Mouse (Mus musculus): ENCODE measurements around the gene Mfsd2b. TPM values are rescaled to one million over a fixed set of nuclear protein-coding genes. Genes with fewer than 3 reads are reported as not detected.

Mfsd2b gene
- polyA plus RNA-seq, 1 experiment = not detected

- no peak within 1 kb of the TSS for H3K27ac ChIP-seq (ENCODE audit: insufficient read depth, low read depth, low read length)
- TF ChIP-seq POLR2A (IDR thresholded peaks at IDR 0.05; ENCODE audit: insufficient read depth, low read depth, low read length) (no peak), CTCF (IDR thresholded peaks at IDR 0.05; ENCODE audit: insufficient read depth, low read depth, low read length) (no peak)
- WGBS = under 1% methylated on average over 37 of the region's 37 CpGs
- peak within 1 kb of the TSS; percentile 96 for H3K4me3 ChIP-seq (ENCODE audit: insufficient read depth, low read depth, low read length)
- H3K4me1 ChIP-seq (ENCODE audit: control insufficient read depth, insufficient read depth, low read length) = peaks cover 7% of the 10 kb centered on the region
Measured at GRCm38 (mm10) chr12:4841392-4841887, 32.7 kb downstream of the Mfsd2b start, which contains the start of gene Fkbp1b. Gene Fkbp1b, minus strand, starts transcription at chr12:4841591.

- Histone ChIP-seq H3K4me3 (ENCODE audit: insufficient read depth, low read depth, low read length) (peak overlapping the region; percentile 96), H3K4me1 (ENCODE audit: control insufficient read depth, insufficient read depth, low read length) (peaks cover 7% of the 10 kb centered on the region), H3K27ac (ENCODE audit: insufficient read depth, low read depth, low read length) (no peak overlapping the region)
- 3% methylated on average over 11 of the region's 11 CpGs for WGBS
- TF ChIP-seq CTCF (IDR thresholded peaks at IDR 0.05; ENCODE audit: insufficient read depth, low read depth, low read length) (no peak), POLR2A (IDR thresholded peaks at IDR 0.05; ENCODE audit: insufficient read depth, low read depth, low read length) (no peak)
Measured at GRCm38 (mm10) chr12:4840741-4841140, 33.4 kb downstream of the Mfsd2b start.

GRCm38 (mm10) chr12:4840010-4840409, 34.1 kb downstream of the Mfsd2b start:
- Histone ChIP-seq H3K4me1 (ENCODE audit: control insufficient read depth, insufficient read depth, low read length) (peaks cover 7% of the 10 kb centered on the region), H3K27ac (ENCODE audit: insufficient read depth, low read depth, low read length) (no peak overlapping the region), H3K4me3 (ENCODE audit: insufficient read depth, low read depth, low read length) (no peak overlapping the region)
- TF ChIP-seq CTCF (IDR thresholded peaks at IDR 0.05; ENCODE audit: insufficient read depth, low read depth, low read length) = no peak
- TF ChIP-seq POLR2A (IDR thresholded peaks at IDR 0.05; ENCODE audit: insufficient read depth, low read depth, low read length) = no peak
- WGBS = 67% methylated on average over 6 of the region's 6 CpGs

- no peak overlapping the region for H3K27ac ChIP-seq (ENCODE audit: insufficient read depth, low read depth, low read length)
- peaks cover 7% of the 10 kb centered on the region for H3K4me1 ChIP-seq (ENCODE audit: control insufficient read depth, insufficient read depth, low read length)
- H3K4me3 ChIP-seq (ENCODE audit: insufficient read depth, low read depth, low read length) = no peak overlapping the region
- 73% methylated on average over 4 of the region's 4 CpGs for WGBS
- TF ChIP-seq CTCF (IDR thresholded peaks at IDR 0.05; ENCODE audit: insufficient read depth, low read depth, low read length) (no peak), POLR2A (IDR thresholded peaks at IDR 0.05; ENCODE audit: insufficient read depth, low read depth, low read length) (no peak)
Measured at GRCm38 (mm10) chr12:4836959-4837358, 37.2 kb downstream of the Mfsd2b start.

GRCm38 (mm10) chr12:4827256-4827655, 46.9 kb downstream of the Mfsd2b start:
- 80% methylated on average over 3 of the region's 3 CpGs for WGBS
- H3K27ac ChIP-seq (ENCODE audit: insufficient read depth, low read depth, low read length) = no peak overlapping the region
- no peak for TF ChIP-seq POLR2A (IDR thresholded peaks at IDR 0.05; ENCODE audit: insufficient read depth, low read depth, low read length)
- no peak for TF ChIP-seq CTCF (IDR thresholded peaks at IDR 0.05; ENCODE audit: insufficient read depth, low read depth, low read length)

GRCm38 (mm10) chr12:4817361-4818101, 56.6 kb downstream of the Mfsd2b start, which contains the start of gene Sf3b6:
Gene Sf3b6, plus strand, starts transcription at chr12:4817544.
- WGBS = under 1% methylated on average over 49 of the region's 49 CpGs
- Histone ChIP-seq H3K4me1 (ENCODE audit: control insufficient read depth, insufficient read depth, low read length) (peaks cover 4% of the 10 kb centered on the region), H3K4me3 (ENCODE audit: insufficient read depth, low read depth, low read length) (peak within 1 kb of the TSS; percentile 97), H3K27ac (ENCODE audit: insufficient read depth, low read depth, low read length) (peak within 1 kb of the TSS; percentile 40; the same call in 1 of the 2 replicates)
- TF ChIP-seq POLR2A (IDR thresholded peaks at IDR 0.05; ENCODE audit: insufficient read depth, low read depth, low read length) (peak; percentile 82), CTCF (IDR thresholded peaks at IDR 0.05; ENCODE audit: insufficient read depth, low read depth, low read length) (no peak)

More at GRCm38 (mm10) chr12:4827256-4827655, 46.9 kb downstream of the Mfsd2b start:
- Histone ChIP-seq H3K4me3 (ENCODE audit: insufficient read depth, low read depth, low read length) (no peak overlapping the region), H3K4me1 (ENCODE audit: control insufficient read depth, insufficient read depth, low read length) (no peaks in the 10 kb centered on the region)

GRCm38 (mm10) chr12:4816680-4817360, 57.3 kb downstream of the Mfsd2b start:
- 6% methylated on average over 24 of the region's 24 CpGs for WGBS
- H3K27ac ChIP-seq (ENCODE audit: insufficient read depth, low read depth, low read length) = no peak overlapping the region

GRCm38 (mm10) chr12:4813636-4814035, 60.5 kb downstream of the Mfsd2b start:
- no peak overlapping the region for H3K27ac ChIP-seq (ENCODE audit: insufficient read depth, low read depth, low read length)
- TF ChIP-seq POLR2A (IDR thresholded peaks at IDR 0.05; ENCODE audit: insufficient read depth, low read depth, low read length) (no peak), CTCF (IDR thresholded peaks at IDR 0.05; ENCODE audit: insufficient read depth, low read depth, low read length) (no peak)
- H3K4me3 ChIP-seq (ENCODE audit: insufficient read depth, low read depth, low read length) = no peak overlapping the region
- H3K4me1 ChIP-seq (ENCODE audit: control insufficient read depth, insufficient read depth, low read length) = no peaks in the 10 kb centered on the region
- 65% methylated on average over 4 of the region's 4 CpGs for WGBS

More at GRCm38 (mm10) chr12:4816680-4817360, 57.3 kb downstream of the Mfsd2b start:
- Histone ChIP-seq H3K4me3 (ENCODE audit: insufficient read depth, low read depth, low read length) (peak overlapping the region; percentile 97), H3K4me1 (ENCODE audit: control insufficient read depth, insufficient read depth, low read length) (peaks cover 4% of the 10 kb centered on the region)
- TF ChIP-seq CTCF (IDR thresholded peaks at IDR 0.05; ENCODE audit: insufficient read depth, low read depth, low read length) = no peak

Other genes with a start within 250 kb of the Mfsd2b start
- gene Fam228a, start 135.9 kb downstream of the Mfsd2b start, polyA plus RNA-seq (2012; ENCODE audit: insufficient read depth, insufficient read length, low replicate concordance, missing spikeins) = not detected in 2 replicates
- gene Pfn4, start 105.3 kb downstream of the Mfsd2b start, polyA plus RNA-seq (2012; ENCODE audit: insufficient read depth, insufficient read length, low replicate concordance, missing spikeins) = not detected in 2 replicates
- gene Fam228b, start 105.1 kb downstream of the Mfsd2b start, polyA plus RNA-seq (2012; ENCODE audit: insufficient read depth, insufficient read length, low replicate concordance, missing spikeins) = not detected in 2 replicates
- gene Sf3b6, start 56.8 kb downstream of the Mfsd2b start, polyA plus RNA-seq (2012; ENCODE audit: insufficient read depth, insufficient read length, low replicate concordance, missing spikeins) = not detected in 2 replicates
- gene Fkbp1b, start 32.8 kb downstream of the Mfsd2b start, polyA plus RNA-seq (2012; ENCODE audit: insufficient read depth, insufficient read length, low replicate concordance, missing spikeins) = not detected in 2 replicates
- not detected in 2 replicates for gene Wdcp, start 31.1 kb downstream of the Mfsd2b start, polyA plus RNA-seq (2012; ENCODE audit: insufficient read depth, insufficient read length, low replicate concordance, missing spikeins)
- not detected in 2 replicates for gene Ubxn2a, start 33.3 kb upstream of the Mfsd2b start, polyA plus RNA-seq (2012; ENCODE audit: insufficient read depth, insufficient read length, low replicate concordance, missing spikeins)
- gene Atad2b, start 43.0 kb upstream of the Mfsd2b start, polyA plus RNA-seq (2012; ENCODE audit: insufficient read depth, insufficient read length, low replicate concordance, missing spikeins) = not detected in 2 replicates